Mouse (Mus musculus): Measurements from ENCODE around the gene Slc20a1.

Slc20a1 gene

DNA sequence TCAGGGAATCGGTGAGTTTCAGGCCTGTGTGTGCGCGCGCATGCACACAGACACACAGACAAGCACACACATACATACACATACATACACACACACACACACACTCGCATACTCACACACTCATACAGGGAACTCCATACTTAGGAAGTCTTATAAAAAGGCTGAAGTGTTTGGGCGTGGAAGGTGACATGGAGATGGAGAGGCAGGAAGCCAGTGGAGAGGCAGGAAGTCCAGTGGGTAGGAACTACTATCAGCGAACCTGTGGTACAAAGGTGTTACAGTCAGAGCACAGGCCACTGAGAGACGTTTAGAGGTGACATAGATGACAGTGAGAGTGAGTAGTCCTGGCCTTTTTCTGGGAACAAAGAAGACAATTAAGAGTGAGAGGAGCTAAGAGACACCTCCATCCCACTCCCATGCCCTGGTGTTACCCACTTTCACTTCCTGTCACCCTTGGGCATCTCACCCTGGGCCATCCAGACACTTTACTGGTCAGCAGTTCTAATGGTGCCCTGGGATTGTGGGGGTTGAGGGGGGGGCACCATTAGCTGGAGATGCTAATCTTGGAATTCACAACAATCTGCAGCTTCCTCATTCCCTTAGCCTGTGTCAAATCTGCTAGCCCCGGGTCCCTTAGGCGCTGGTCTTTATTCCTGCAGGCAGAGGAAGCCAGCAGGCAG lies 12.8 kb upstream of the Slc20a1 start:
- no peak for ATAC-seq (ENCODE audit: insufficient number of reproducible peaks, low FRiP score, low TSS enrichment)

- no peak for ATAC-seq (ENCODE audit: insufficient number of reproducible peaks, low FRiP score, low TSS enrichment)
Observed at GRCm38 (mm10) chr2:129186291-129186919, 12.2 kb upstream of the Slc20a1 start.

GRCm38 (mm10) chr2:129192392-129193150 lies 6.0 kb upstream of the Slc20a1 start:
- ATAC-seq (ENCODE audit: insufficient number of reproducible peaks, low FRiP score, low TSS enrichment), result no peak

DNA sequence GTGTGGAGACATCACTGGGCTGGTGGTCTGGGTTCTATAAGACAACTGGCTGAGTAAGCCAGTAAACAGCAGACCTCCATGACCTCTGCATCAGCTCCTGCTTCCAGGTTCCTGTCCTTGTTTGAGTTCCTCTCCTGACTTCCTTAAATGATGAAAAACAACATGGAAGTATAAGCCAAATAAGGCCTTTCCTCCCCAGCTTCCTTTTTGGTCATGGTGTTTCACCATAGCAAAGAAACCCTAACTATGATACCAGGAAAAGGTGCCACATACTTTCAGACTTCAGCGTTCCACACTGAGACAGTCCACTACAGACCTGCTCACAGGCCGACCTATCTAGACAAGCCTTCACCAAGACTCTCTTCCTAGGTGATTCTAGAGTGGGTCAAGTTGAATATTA lies 2.2 kb upstream of the Slc20a1 start:
- no peak for ATAC-seq (ENCODE audit: insufficient number of reproducible peaks, low FRiP score, low TSS enrichment)

- ATAC-seq (ENCODE audit: insufficient number of reproducible peaks, low FRiP score, low TSS enrichment), result no peak
Observed at GRCm38 (mm10) chr2:129197197-129197596, 1.4 kb upstream of the Slc20a1 start.

- ATAC-seq (ENCODE audit: insufficient number of reproducible peaks, low FRiP score, low TSS enrichment), result peak; percentile 7; the same call in 1 of the 2 replicates
Observed at GRCm38 (mm10) chr2:129197843-129198435, 625 bp upstream of the Slc20a1 start.

- no peak for ATAC-seq (ENCODE audit: insufficient number of reproducible peaks, low FRiP score, low TSS enrichment)
Observed at GRCm38 (mm10) chr2:129199328-129200085, 943 bp downstream of the Slc20a1 start.

DNA sequence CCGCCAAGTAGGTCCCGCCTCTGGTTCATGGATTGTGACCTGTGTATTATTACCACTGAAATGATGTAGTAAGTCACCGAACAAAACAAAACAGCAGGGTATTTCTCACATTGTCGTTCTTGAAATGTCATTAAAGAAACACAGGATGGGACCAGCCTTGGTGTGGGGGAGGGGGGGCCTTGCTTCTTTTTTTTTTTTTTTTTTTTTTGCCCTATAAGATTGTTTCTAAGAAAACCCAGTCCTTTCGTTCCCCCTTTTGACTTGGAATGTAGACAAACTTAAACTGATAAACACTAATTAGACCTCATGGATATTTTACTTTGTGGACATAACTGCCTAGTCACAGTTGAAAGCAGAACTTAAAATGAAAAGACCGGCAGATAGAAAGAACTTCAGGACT lies 6.4 kb downstream of the Slc20a1 start:
- ATAC-seq (ENCODE audit: insufficient number of reproducible peaks, low FRiP score, low TSS enrichment), result no peak

- 0 out of 2 replicates have a peak, but pooled peaks have one; percentile 45 for ATAC-seq (ENCODE audit: insufficient number of reproducible peaks, low FRiP score, low TSS enrichment)
Observed at GRCm38 (mm10) chr2:129206824-129207223, 8.3 kb downstream of the Slc20a1 start.

DNA sequence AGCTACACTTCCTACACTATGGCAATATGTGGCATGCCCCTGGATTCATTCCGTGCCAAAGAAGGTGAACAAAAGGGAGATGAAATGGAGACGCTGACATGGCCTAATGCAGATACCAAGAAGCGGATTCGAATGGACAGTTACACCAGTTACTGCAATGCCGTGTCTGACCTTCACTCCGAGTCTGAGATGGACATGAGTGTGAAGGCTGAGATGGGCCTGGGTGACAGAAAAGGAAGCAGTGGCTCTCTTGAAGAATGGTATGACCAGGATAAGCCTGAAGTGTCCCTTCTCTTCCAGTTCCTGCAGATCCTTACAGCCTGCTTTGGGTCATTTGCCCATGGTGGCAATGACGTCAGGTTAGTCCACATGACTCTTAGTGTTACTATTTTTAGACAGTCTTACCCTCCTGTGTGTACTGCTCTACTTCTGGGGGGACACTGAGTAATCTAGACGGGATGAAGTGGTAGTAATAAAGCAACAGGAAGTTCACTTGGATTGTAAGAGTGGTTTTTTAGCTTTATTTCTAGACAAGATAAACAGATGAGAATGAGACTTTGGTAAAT lies 9.7 kb downstream of the Slc20a1 start:
- ATAC-seq (ENCODE audit: insufficient number of reproducible peaks, low FRiP score, low TSS enrichment), result no peak

- no peak for ATAC-seq (ENCODE audit: insufficient number of reproducible peaks, low FRiP score, low TSS enrichment)
Observed at GRCm38 (mm10) chr2:129210089-129210749, 11.7 kb downstream of the Slc20a1 start.

GRCm38 (mm10) chr2:129211255-129211654 lies 12.7 kb downstream of the Slc20a1 start:
- no peak for ATAC-seq (ENCODE audit: insufficient number of reproducible peaks, low FRiP score, low TSS enrichment)

GRCm38 (mm10) chr2:129211957-129212356 lies 13.4 kb downstream of the Slc20a1 start:
- no peak for ATAC-seq (ENCODE audit: insufficient number of reproducible peaks, low FRiP score, low TSS enrichment)

- ATAC-seq (ENCODE audit: insufficient number of reproducible peaks, low FRiP score, low TSS enrichment), result no peak
Observed at GRCm38 (mm10) chr2:129212566-129212965, 14.0 kb downstream of the Slc20a1 start.

GRCm38 (mm10) chr2:129214774-129215173 lies 16.2 kb downstream of the Slc20a1 start:
- no peak for ATAC-seq (ENCODE audit: insufficient number of reproducible peaks, low FRiP score, low TSS enrichment)

- ATAC-seq (ENCODE audit: insufficient number of reproducible peaks, low FRiP score, low TSS enrichment), result no peak
Observed at GRCm38 (mm10) chr2:129217612-129218185, 19.1 kb downstream of the Slc20a1 start.

DNA sequence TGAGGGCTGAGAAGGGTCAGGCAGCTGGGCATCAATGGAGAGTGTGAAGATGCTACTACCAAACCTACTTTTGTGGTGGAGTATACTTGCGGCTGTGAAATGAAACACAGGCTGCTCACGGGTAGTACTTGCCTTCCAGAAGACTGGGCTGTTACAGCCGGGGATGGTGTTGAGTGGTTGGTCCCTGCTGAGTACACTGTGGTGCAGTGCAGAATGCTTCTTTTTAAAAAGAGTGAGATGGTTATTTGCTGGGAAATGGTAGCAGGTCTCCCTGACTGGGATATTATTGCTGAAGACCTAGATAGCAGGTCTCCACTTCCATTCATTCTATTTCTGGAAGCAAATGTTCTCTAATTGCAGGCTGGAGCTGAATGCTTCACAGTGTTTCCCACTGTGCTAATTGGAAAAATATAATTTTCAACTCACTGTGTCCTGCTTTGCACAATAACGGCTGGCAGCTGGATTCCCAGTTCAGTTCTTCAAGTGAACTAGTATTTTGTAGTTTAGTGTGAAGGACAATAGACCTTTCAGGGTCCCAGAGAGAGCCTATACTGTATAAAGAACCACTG lies 20.1 kb downstream of the Slc20a1 start:
- ATAC-seq (ENCODE audit: insufficient number of reproducible peaks, low FRiP score, low TSS enrichment), result no peak

- ATAC-seq (ENCODE audit: insufficient number of reproducible peaks, low FRiP score, low TSS enrichment), result no peak
Observed at GRCm38 (mm10) chr2:129221097-129221632, 22.6 kb downstream of the Slc20a1 start.
